Mouse (Mus musculus) lung, embryonic 14.5 days (tissue): ENCODE measurements at regions not wholly inside any gene's neighbourhood (a gene's known extent, or its start where the extent isn't known, plus 50 kb on each side); places are given as distances from the start of the nearest gene placed in this dataset.

Experiments used
- ATAC-seq: fragments of 200-750 bp; cut with Nextera tagmentation; 2 replicates; pipeline ENCODE4 v1.8.0; 2017; ENCODE audit warnings: mild to moderate bottlenecking, moderate TSS enrichment, moderate library complexity; ENCODE audit not compliant: insufficient read depth
- DNase-seq: peaks from one replicate; pipeline ENCODE4 v3.0.0-alpha.2; 2015
- H3K27ac ChIP-seq: fragments of 300-500 bp; sonication (generic); 2 replicates; pipeline ENCODE4 v1.5.1; 2014; ENCODE audit warnings: low read depth, mild to moderate bottlenecking, moderate library complexity
- H3K27me3 ChIP-seq: fragments of 300-500 bp; sonication (generic); 2 replicates; pipeline ENCODE4 v1.6.1; 2014; ENCODE audit warnings: low read length, control low read depth; ENCODE audit not compliant: insufficient read depth
- H3K36me3 ChIP-seq: fragments of 300-500 bp; sonication (generic); 2 replicates; pipeline ENCODE4 v1.6.1; 2014; ENCODE audit warnings: control low read depth; ENCODE audit not compliant: insufficient read depth
- H3K4me1 ChIP-seq: fragments of 300-500 bp; sonication (generic); 2 replicates; pipeline ENCODE4 v1.6.1; 2014; ENCODE audit warnings: antibody characterized with exemption, control low read depth; ENCODE audit not compliant: insufficient read depth
- H3K4me2 ChIP-seq: fragments of 300-500 bp; sonication (generic); 2 replicates; pipeline ENCODE4 v1.6.1; 2014; ENCODE audit warnings: mild to moderate bottlenecking
- H3K4me3 ChIP-seq: fragments of 300-500 bp; sonication (generic); 2 replicates; pipeline ENCODE4 v1.5.1; 2014; ENCODE audit warnings: low read depth, low read length
- H3K9ac ChIP-seq: fragments of 300-500 bp; sonication (generic); 2 replicates; pipeline ENCODE4 v1.6.1; 2014
- H3K9me3 ChIP-seq: fragments of 300-500 bp; sonication (generic); 2 replicates; pipeline ENCODE4 v1.6.1; 2016; ENCODE audit warnings: low read depth, low read length, control low read depth
- CTCF ChIP-seq: IDR thresholded peaks from 2 replicates; pipeline ENCODE4 v1.5.1; 2016; ENCODE audit warnings: antibody characterized with exemption, low read depth
- WGBS: fragments of 180-500 bp; shearing (Covaris S2); extraction: QIAGEN DNeasy Blood & Tissue Kit; methylation state at CpG from one replicate; pipeline ENCODE4 v1.1.7; 2014; 5-methylcytosine and 5-hydroxymethylcytosine counted together

GRCm38 (mm10) chr11:38158310-38158709, 922.5 kb upstream of the Tenm2 start:
- Histone ChIP-seq H3K4me1 (no peaks in the 10 kb centered on the region), H3K36me3 (no peaks in the 10 kb centered on the region), H3K4me3 (no peak overlapping the region), H3K27ac (no peak overlapping the region), H3K4me2 (no peak overlapping the region), H3K9me3 (no peaks in the 10 kb centered on the region), H3K27me3 (no peaks in the 10 kb centered on the region), H3K9ac (no peak overlapping the region)
- WGBS, result 93% methylated on average over 4 of the region's 4 CpGs
- ATAC-seq, result no peak
- DNase-seq, result no peak
- TF ChIP-seq CTCF, result no peak

- Histone ChIP-seq H3K4me2 (no peak overlapping the region), H3K36me3 (no peaks in the 10 kb centered on the region)
- no peak for ATAC-seq
These were observed 921.2 kb upstream of the Tenm2 start for GRCm38 (mm10) chr11:38156944-38157343.

GRCm38 (mm10) chr11:38155706-38156105, 919.9 kb upstream of the Tenm2 start:
- Histone ChIP-seq H3K4me1 (no peaks in the 10 kb centered on the region), H3K36me3 (no peaks in the 10 kb centered on the region), H3K27ac (no peak overlapping the region), H3K4me3 (no peak overlapping the region), H3K27me3 (no peaks in the 10 kb centered on the region), H3K9me3 (no peaks in the 10 kb centered on the region), H3K9ac (no peak overlapping the region), H3K4me2 (no peak overlapping the region)
- DNase-seq, result no peak
- no peak for ATAC-seq
- 88% methylated on average over 2 of the region's 2 CpGs for WGBS
- no peak for TF ChIP-seq CTCF

More at GRCm38 (mm10) chr11:38156944-38157343, 921.2 kb upstream of the Tenm2 start:
- Histone ChIP-seq H3K9me3 (no peaks in the 10 kb centered on the region), H3K4me3 (no peak overlapping the region), H3K9ac (no peak overlapping the region), H3K27ac (no peak overlapping the region), H3K27me3 (no peaks in the 10 kb centered on the region), H3K4me1 (no peaks in the 10 kb centered on the region)
- 67% methylated on average over 9 of the region's 9 CpGs for WGBS
- no peak for DNase-seq
- TF ChIP-seq CTCF, result no peak

GRCm38 (mm10) chr11:38143436-38143835, 907.7 kb upstream of the Tenm2 start:
- no peak for TF ChIP-seq CTCF
- Histone ChIP-seq H3K9ac (no peak overlapping the region), H3K27me3 (no peaks in the 10 kb centered on the region), H3K27ac (no peak overlapping the region), H3K4me2 (no peak overlapping the region), H3K36me3 (no peaks in the 10 kb centered on the region), H3K4me3 (no peak overlapping the region), H3K4me1 (no peaks in the 10 kb centered on the region), H3K9me3 (no peaks in the 10 kb centered on the region)
- 73% methylated on average over 2 of the region's 2 CpGs for WGBS
- DNase-seq (no peak), ATAC-seq (no peak)

- no peaks in the 10 kb centered on the region for H3K9me3 ChIP-seq
- no peak overlapping the region for H3K4me3 ChIP-seq
- ATAC-seq (no peak), DNase-seq (no peak)
- no peaks in the 10 kb centered on the region for H3K27me3 ChIP-seq
- no peak for TF ChIP-seq CTCF
- no peaks in the 10 kb centered on the region for H3K4me1 ChIP-seq
- no peak overlapping the region for H3K27ac ChIP-seq
- no peak overlapping the region for H3K9ac ChIP-seq
- H3K4me2 ChIP-seq, result no peak overlapping the region
- no peaks in the 10 kb centered on the region for H3K36me3 ChIP-seq
These were observed 893.1 kb upstream of the Tenm2 start for GRCm38 (mm10) chr11:38128851-38129250.

GRCm38 (mm10) chr11:38123789-38124330, 888.1 kb upstream of the Tenm2 start:
- Histone ChIP-seq H3K4me3 (no peak overlapping the region), H3K9me3 (no peaks in the 10 kb centered on the region), H3K36me3 (no peaks in the 10 kb centered on the region), H3K27me3 (no peaks in the 10 kb centered on the region), H3K4me2 (no peak overlapping the region), H3K27ac (no peak overlapping the region), H3K4me1 (no peaks in the 10 kb centered on the region), H3K9ac (no peak overlapping the region)
- WGBS, result 41% methylated on average over 2 of the region's 2 CpGs
- no peak for DNase-seq
- no peak for TF ChIP-seq CTCF
- no peak for ATAC-seq

- H3K9ac ChIP-seq, result no peak overlapping the region
- H3K4me2 ChIP-seq, result no peak overlapping the region
- peak; percentile 50 for DNase-seq
- H3K27me3 ChIP-seq, result no peaks in the 10 kb centered on the region
- no peaks in the 10 kb centered on the region for H3K4me1 ChIP-seq
- H3K4me3 ChIP-seq, result no peak overlapping the region
- no peak for TF ChIP-seq CTCF
- no peaks in the 10 kb centered on the region for H3K36me3 ChIP-seq
- H3K9me3 ChIP-seq, result no peaks in the 10 kb centered on the region
- no peak overlapping the region for H3K27ac ChIP-seq
- ATAC-seq, result peak; percentile 77; the same call in 1 of the 2 replicates
- WGBS, result 67% methylated on average over 1 of the region's 1 CpGs
These were observed 886.7 kb upstream of the Tenm2 start for GRCm38 (mm10) chr11:38122474-38122873.
